Mouse (Mus musculus) C2C12 (cell line): ENCODE results near the gene Csrnp2. TPM values are rescaled to one million over a fixed set of nuclear protein-coding genes. Genes with fewer than 3 reads are reported as not detected.

ENCODE experiments used
- H3K27me3 ChIP-seq: one replicate; pipeline ENCODE4 v1.6.1; 2011; ENCODE audit not compliant: control insufficient read depth, insufficient read depth, insufficient read length
- H3K36me3 ChIP-seq: one replicate; pipeline ENCODE4 v1.6.1; 2011; ENCODE audit not compliant: control insufficient read depth, insufficient read depth
- H3K4me3 ChIP-seq: one replicate; pipeline ENCODE4 v1.5.1; 2011; ENCODE audit warnings: mild to moderate bottlenecking, control low read depth; ENCODE audit not compliant: poor library complexity, insufficient read depth, severe bottlenecking
- H3K79me2 ChIP-seq: one replicate; pipeline ENCODE4 v1.6.1; 2011; ENCODE audit not compliant: control insufficient read depth, insufficient read depth
- H3K79me3 ChIP-seq: one replicate; pipeline ENCODE4 v1.6.1; 2011; ENCODE audit warnings: low read depth, control low read depth
- H3ac ChIP-seq: one replicate; pipeline ENCODE3; 2011; ENCODE audit warnings: low read depth; ENCODE audit not compliant: control insufficient read depth, insufficient read length
- CEBPB ChIP-seq: IDR thresholded peaks from one replicate; pipeline ENCODE4 v1.6.1; 2011; ENCODE audit warnings: low read depth, mild to moderate bottlenecking, control low read depth, moderate library complexity
- CTCF ChIP-seq: IDR thresholded peaks from one replicate; pipeline ENCODE4 v1.5.1; 2011; ENCODE audit not compliant: control insufficient read depth, insufficient read depth, insufficient read length
- FOSL1 ChIP-seq: IDR thresholded peaks from one replicate; pipeline ENCODE4 v1.8.0; 2011; ENCODE audit warnings: mild to moderate bottlenecking, low read length; ENCODE audit not compliant: poor library complexity, insufficient read depth, severe bottlenecking
- MAX ChIP-seq: IDR thresholded peaks from one replicate; pipeline ENCODE4 v1.6.1; 2011; ENCODE audit warnings: mild to moderate bottlenecking, control low read depth
- MYOD1 ChIP-seq: IDR thresholded peaks from one replicate; pipeline ENCODE4 v1.6.1; 2011; ENCODE audit warnings: low read depth; ENCODE audit not compliant: control insufficient read depth, insufficient read length
- MYOG ChIP-seq: IDR thresholded peaks from one replicate; pipeline ENCODE4 v1.6.1; 2011; ENCODE audit not compliant: control insufficient read depth, insufficient read length; ENCODE audit errors: extremely low read depth
- USF1 ChIP-seq: IDR thresholded peaks from one replicate; pipeline ENCODE4 v1.6.1; 2011; ENCODE audit warnings: low read depth, mild to moderate bottlenecking, control low read depth, moderate library complexity
- polyA plus RNA-seq: library from polyadenylated mRNA; unstranded; fragments of >200 nt; fragmentation: generic; extraction: Trizol; gene quantifications from one replicate; pipeline ENCODE4 v1.2.1, GENCODE M21; 2012; ENCODE audit warnings: missing spikeins

The Csrnp2 gene
- polyA plus RNA-seq, 1 experiment, result 11.6 TPM

GRCm38 (mm10) chr15:100486450-100486849, 8.8 kb downstream of the Csrnp2 start:
- H3K79me2 ChIP-seq, result peaks cover 39% of the 10 kb centered on the region
- H3K36me3 ChIP-seq, result peaks cover 72% of the 10 kb centered on the region
- peaks cover 22% of the 10 kb centered on the region for H3K79me3 ChIP-seq
- no peaks in the 10 kb centered on the region for H3K27me3 ChIP-seq
- TF ChIP-seq FOSL1, result no peak
- no peak for TF ChIP-seq MYOD1
- no peak for TF ChIP-seq CTCF
- no peak for TF ChIP-seq MAX
- TF ChIP-seq CEBPB, result no peak
- TF ChIP-seq USF1, result no peak
- no peak for TF ChIP-seq MYOG
- no peak overlapping the region for H3ac ChIP-seq
- H3K4me3 ChIP-seq, result no peak overlapping the region

- peaks cover 30% of the 10 kb centered on the region for H3K79me2 ChIP-seq
- no peak overlapping the region for H3ac ChIP-seq
- no peaks in the 10 kb centered on the region for H3K27me3 ChIP-seq
- H3K4me3 ChIP-seq, result no peak overlapping the region
- H3K79me3 ChIP-seq, result peaks cover 13% of the 10 kb centered on the region
- peaks cover 81% of the 10 kb centered on the region for H3K36me3 ChIP-seq
- TF ChIP-seq MYOD1 (no peak), CTCF (no peak), MAX (no peak), CEBPB (no peak), FOSL1 (no peak), USF1 (no peak)
These were observed 9.7 kb downstream of the Csrnp2 start for GRCm38 (mm10) chr15:100485576-100485975.

GRCm38 (mm10) chr15:100478925-100479324, 16.4 kb downstream of the Csrnp2 start:
- Histone ChIP-seq H3K4me3 (no peak overlapping the region), H3K79me3 (no peaks in the 10 kb centered on the region), H3ac (no peak overlapping the region), H3K36me3 (peaks cover 97% of the 10 kb centered on the region), H3K27me3 (no peaks in the 10 kb centered on the region), H3K79me2 (no peaks in the 10 kb centered on the region)
- TF ChIP-seq MYOG (no peak), USF1 (no peak), FOSL1 (no peak), MAX (no peak), CEBPB (no peak), MYOD1 (no peak), CTCF (no peak)

- Histone ChIP-seq H3K4me3 (no peak overlapping the region), H3ac (no peak overlapping the region), H3K36me3 (peaks cover 96% of the 10 kb centered on the region), H3K79me2 (no peaks in the 10 kb centered on the region), H3K27me3 (no peaks in the 10 kb centered on the region), H3K79me3 (no peaks in the 10 kb centered on the region)
- TF ChIP-seq MYOD1 (no peak), MAX (no peak), MYOG (no peak), CEBPB (no peak), USF1 (no peak), CTCF (no peak), FOSL1 (no peak)
These were observed 16.9 kb downstream of the Csrnp2 start for GRCm38 (mm10) chr15:100478351-100478750.

GRCm38 (mm10) chr15:100473926-100474503, 21.3 kb downstream of the Csrnp2 start:
- H3ac ChIP-seq, result no peak overlapping the region
- TF ChIP-seq CTCF, result no peak
- no peak for TF ChIP-seq MYOG
- TF ChIP-seq CEBPB, result no peak
- no peak for TF ChIP-seq MYOD1
- no peak for TF ChIP-seq USF1
- TF ChIP-seq FOSL1, result no peak
- TF ChIP-seq MAX, result no peak
- no peak overlapping the region for H3K4me3 ChIP-seq
- peaks cover 12% of the 10 kb centered on the region for H3K79me2 ChIP-seq
- no peaks in the 10 kb centered on the region for H3K79me3 ChIP-seq
- H3K36me3 ChIP-seq, result peaks cover 73% of the 10 kb centered on the region
- no peaks in the 10 kb centered on the region for H3K27me3 ChIP-seq

- Histone ChIP-seq H3K36me3 (peaks cover 35% of the 10 kb centered on the region), H3K4me3 (no peak overlapping the region), H3K27me3 (no peaks in the 10 kb centered on the region), H3K79me3 (no peaks in the 10 kb centered on the region), H3K79me2 (peaks cover 12% of the 10 kb centered on the region), H3ac (no peak overlapping the region)
- TF ChIP-seq MYOG (no peak), MYOD1 (no peak), USF1 (no peak), MAX (no peak), CTCF (no peak), CEBPB (no peak), FOSL1 (no peak)
These were observed 25.3 kb downstream of the Csrnp2 start for GRCm38 (mm10) chr15:100470037-100470436.
